Mouse (Mus musculus) layer of hippocampus, postnatal 14 days (tissue): ENCODE results near the gene Fam184a. TPM values are rescaled to one million over a fixed set of nuclear protein-coding genes. Genes with fewer than 3 reads are reported as not detected.
A peak's percentile ranks its signal among the peaks of the same experiment; 100 is the strongest.

ENCODE experiments used
- DNase-seq, 2 experiments: peaks; one replicate each; pipeline ENCODE4 v3.0.0; 2021 to 2022; ENCODE audit warnings: low spot score in 2 of 2, mixed read lengths in 1 of 2
- long read RNA-seq, 2 experiments: library from polyadenylated mRNA; stranded (forward); transcript quantifications; one replicate each; pipeline ENCODE4 v2.0.0; 2021
- total RNA-seq, 2 experiments: library from RNA; stranded (reverse); gene quantifications; 2 replicates each; pipeline ENCODE4 v1.2.3; 2021

Gene Fam184a
- 10 to 100 TPM; 20.7 to 22.4 TPM for total RNA-seq
- long read RNA-seq, experiment 1, full-length matches to known transcripts: 1 of 14 reads
- long read RNA-seq, experiment 1, partial matches to known transcripts: 1 of 14 reads
- long read RNA-seq, experiment 1, other reads (novel, unspliced or antisense): 12 of 14 reads
- long read RNA-seq, experiment 2, full-length matches to known transcripts: 1 of 12 reads
- long read RNA-seq, experiment 2, partial matches to known transcripts: 4 of 12 reads
- long read RNA-seq, experiment 2, other reads (novel, unspliced or antisense): 7 of 12 reads

DNA sequence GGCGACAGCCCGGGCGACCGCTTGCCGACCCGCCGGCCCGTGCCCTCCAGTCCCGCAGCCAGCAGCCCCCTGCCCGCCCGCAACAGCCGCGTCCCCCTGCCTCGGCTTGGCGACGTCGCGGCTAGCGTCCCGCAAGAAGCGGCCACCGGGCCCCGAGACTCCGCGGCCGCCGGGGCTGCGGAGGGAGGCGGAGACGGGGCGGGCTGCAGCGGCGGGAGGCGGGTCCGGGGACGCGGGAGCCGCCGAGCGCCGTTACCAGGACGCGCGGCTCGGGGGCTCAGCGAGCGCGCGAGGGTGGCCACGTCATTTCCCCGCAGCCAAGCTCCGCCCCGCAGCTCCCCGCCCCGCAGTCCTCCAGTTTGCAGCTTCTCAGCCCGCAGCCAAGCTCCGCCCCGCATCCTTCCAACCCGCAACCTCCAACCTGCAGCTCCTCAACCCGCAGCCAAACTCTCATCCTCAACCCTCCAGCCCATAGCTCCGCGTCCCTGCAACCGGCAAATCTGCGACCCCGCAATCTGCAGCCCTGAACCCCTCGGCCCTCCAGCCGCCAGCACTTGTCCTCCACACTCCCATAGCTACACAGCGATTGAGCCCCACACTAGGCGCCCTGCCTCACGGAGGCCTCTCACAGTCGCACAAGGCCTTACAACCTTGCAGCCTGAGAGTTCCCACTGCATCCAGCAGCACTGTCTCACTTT lies at the start of gene Fam184a:
Gene Fam184a (minus strand): TSS at position 169 of the 698 bp plus-strand sequence.
- DNase-seq: peak; percentile 82 to 86

DNA sequence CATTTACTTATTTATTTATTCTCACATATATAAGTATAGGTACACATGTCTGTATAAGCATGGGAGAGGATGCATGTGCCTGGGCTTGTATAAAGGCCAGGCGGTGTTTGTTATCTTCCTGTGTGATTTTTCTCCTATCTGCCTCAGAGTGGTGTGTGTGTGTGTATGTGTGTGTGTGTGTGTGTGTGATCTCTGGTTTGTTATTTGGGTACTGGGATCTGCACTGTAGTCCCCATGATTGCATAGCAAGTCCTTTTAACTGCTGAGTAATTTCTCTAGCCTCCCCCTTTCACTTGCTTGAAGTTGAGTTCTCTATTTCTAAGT lies 45.3 kb upstream of the Fam184a start:
- no peak for DNase-seq

DNA sequence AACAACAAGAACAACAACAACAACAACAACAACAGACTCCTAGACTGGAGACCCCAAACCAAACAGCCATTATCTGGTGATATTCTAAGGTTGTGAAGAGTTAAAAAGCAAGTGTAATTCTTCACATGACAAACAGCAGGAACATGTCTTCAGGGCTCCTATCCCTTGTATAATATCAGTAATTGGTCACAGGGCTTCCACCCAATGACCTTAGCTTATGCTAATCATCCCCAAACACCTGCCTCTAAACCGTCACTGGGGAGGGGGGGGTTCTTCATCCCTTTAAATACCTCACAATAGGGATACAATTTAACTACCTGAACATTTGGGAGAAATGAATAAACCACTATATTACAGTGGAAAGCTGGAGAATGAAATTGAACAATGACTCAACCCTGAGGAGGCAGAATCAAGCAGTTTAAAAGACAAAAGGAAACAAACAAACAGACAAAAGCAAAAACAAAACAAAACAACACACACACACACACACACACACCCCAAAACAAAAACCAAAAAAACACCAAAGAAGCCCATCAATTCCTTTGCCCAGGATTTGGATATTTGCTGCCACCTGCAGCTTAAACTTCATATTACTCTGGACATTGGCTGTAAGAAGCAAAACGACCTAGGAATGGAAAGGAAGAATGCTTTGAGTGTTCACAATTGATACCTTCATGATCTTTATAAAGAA lies 44.8 kb upstream of the Fam184a start:
- DNase-seq: peak; percentile 23 to 67

DNA sequence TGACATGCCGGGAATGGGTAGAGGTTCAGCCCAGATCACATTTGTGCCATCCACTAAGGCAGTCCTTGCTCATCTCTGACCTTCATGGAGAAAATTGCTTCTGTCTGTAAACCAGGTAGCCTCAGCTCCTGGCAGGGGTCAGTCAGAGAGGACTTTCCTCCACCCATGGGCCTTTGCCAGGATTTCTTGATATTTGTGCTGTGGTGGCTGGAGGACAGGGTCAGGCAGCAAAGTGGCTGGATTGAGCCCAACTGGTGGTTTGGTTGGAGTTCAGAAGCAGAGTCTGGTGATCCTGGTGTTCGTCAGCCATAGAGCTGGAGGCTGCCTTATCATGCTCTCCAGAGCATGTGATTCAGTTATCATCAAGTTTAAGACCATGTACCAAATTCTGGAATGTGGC lies 40.4 kb upstream of the Fam184a start:
- no peak for DNase-seq

DNA sequence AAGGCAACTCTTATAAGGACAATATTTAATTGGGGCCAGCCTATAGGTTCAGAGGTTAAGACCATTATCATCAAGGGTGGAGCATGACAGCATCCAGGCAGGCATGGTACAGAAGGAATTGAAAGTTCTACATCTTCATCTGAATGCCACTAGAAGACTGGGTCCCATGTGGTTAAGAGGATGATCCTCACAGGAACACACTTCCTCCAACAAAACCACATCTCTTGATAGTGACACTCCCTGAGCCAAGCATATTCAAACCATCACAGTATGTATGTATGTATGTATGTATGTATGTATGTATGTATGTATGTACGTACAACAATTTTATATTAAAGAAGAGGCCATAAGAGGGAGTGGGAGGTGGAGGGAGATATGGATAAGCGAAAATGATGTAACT lies 25.7 kb upstream of the Fam184a start:
- DNase-seq: no peak

DNA sequence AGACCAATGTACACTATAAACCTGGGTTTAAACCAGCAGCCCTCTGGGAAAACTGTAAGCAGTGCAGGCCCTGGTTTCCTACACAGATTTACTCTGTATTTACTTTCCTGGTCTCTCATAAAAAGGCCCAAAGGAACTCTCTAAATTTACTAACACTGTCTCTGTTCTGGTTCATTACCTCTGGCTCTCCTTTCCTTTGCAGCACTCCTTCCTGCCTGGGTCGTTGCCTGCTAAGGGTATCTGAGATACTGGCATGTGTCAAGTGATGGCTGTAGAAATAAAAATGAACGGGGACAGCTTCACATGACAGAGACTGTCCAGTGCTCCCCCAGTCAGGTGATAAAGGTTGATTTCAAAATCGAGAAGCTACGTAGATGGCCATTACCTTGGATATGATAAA lies 21.8 kb upstream of the Fam184a start:
- no peak for DNase-seq

DNA sequence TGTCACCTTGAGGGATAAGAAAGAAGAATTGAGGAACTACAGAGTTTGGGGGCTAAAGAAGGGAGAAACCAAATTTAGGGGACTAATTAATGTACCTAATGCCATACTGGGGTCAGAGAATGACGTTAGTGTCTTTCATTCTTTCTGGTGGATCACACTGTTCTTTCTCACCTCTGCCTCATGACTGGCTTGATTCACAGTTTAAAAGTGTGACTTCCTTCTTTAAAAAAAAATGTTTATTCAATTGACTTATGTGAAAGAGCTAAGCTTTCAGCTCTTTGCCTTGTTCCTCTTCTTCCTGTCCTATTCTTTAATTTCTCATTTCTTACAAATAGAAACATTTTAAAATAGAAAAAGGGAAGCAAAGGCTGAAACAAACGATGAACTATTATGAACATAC lies 20.6 kb upstream of the Fam184a start:
- no peak for DNase-seq

DNA sequence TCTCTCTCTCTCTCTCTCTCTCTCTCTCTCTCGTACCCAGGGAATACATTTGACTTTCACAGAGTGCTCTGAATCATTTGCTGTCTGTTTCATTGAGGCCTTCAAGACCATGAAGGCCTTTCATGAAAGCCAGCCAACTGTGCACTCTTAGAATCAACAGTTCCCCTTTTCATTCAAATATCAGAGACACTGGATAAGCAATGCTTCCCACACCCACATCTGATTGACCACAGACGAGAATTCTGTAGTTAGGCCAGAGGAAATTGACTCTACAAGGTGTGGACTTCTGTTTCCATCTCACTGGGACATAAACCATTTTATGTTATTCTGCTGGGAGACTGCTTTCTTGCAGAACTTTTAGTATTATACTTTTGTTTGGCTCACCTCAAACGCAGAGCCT lies 17.8 kb upstream of the Fam184a start:
- no peak for DNase-seq

DNA sequence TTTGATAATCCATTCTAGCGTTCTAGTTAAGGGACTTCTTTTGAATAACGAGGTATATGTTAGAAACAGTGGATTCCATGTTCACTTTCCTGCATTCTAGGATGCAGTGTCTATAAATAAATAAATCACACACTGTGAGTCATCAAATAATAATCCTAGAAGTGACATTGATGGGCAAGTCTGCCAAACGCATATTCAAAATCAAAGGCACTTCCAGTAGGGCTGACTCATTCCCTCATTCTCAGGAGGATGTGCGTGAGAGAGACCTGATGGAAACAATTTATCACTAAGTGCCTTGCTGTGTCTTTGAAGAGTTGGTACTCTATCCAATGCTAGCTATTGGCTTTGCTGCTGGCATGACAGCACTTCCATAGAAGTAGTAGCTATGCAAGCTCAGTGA lies 14.5 kb upstream of the Fam184a start:
- no peak for DNase-seq

DNA sequence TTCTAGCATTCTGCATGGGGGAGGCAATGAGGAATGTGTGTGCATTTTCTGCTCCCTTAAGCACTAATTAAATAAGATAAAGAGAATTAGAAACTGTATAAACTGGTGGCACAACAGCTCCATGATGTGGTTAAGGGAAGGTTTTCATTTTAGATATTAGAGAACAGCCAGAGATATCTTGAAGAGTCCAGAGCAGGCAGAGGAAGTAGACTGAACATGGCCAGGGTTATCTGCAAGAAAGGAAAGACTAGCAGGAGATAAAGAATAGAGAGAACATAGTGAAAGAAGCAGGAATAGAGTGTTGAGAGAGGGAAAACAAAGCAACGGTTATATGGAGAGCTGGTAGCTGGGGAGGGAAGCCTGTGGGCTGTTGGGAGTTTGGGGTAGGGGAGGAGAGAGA lies 1.8 kb upstream of the Fam184a start:
- no peak for DNase-seq

DNA sequence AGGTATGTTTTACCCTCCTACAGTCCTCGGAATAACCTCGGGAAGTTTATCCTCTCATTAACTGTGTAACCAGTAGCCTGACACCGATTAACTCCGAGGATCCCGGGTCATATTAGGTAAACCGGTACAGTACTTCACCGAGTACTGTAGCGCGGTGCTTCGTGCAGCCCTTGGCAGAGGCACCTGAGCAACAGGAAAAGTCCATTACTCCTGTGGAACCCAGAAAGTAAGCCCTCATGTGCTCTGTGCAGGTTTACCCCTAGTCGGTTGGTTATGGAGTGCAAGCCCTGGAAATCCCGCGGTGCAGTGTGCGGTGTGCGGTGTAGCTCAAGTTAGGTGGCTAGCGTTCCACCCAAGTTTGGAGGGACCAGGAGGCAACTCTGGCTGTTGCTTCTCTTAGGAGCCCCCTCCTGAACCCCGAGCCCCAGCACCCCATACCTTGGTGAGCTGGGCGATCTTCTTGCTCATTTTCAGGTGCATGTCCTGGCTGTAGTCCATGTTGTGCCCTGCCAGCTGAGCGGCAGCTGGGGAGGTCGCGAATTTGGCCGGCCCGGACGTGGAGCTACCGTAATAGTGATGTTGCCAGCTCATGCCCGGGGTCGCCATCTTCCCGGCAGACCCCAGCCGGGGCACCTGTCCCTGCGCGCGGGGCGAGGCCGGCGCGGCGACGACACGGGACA lies 508 bp downstream of the Fam184a start:
- DNase-seq: peak in 1 of 2 experiments; percentile 34

DNA sequence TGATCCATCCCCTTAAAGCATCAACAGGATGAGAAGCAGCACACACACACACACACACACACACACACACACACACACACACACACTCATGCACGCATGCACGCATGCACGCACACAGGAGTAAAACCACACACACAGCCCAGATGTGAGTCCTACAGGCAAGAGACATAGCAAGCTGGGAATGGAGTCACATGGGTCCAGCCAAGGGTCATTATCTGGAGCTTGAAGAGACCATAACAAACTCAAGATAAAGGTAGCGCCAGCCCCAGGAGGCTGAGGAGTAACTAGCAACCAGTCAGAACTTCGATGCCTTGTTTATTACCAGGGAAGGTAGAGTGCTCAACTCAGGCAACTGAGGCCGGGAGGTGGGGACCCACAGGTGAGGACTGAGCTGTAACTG lies 4.9 kb downstream of the Fam184a start:
- no peak for DNase-seq

DNA sequence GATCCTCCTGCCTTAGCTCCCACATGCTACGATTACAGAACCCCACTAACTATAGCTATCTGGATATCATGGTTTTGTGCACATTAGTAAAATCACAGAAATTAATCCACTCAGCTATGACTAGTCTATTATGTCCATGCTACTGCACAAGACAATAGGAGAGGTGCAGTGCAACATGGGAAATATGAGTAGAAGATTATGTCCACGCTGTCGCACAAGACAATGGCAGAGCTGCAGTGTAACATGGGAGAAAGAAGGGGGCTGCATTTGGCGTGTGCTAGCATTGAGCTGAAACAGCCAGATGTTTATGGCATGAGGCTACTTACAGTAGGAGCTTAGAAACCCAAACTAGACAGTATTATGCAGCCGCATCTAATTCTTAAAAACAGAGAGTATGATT lies 8.0 kb downstream of the Fam184a start:
- DNase-seq: no peak

DNA sequence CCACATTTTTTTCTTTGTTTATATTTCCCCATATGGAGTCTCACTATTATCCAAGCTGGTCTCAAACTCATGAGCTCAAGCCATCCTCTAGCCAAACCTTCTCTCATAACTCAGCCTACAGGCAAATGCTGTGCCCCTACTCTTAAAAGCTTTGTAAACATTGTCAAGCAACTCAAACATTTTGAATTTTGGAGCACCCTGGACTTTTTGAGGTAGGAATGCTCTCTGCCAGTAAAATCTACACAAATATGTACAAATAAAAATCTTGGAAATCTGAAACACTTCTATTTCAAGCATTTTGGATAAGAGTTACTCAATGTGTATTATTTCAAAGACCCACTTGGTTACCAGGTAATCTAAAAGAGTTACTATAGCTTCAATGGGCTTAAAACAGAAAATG lies 10.9 kb downstream of the Fam184a start:
- no peak for DNase-seq

DNA sequence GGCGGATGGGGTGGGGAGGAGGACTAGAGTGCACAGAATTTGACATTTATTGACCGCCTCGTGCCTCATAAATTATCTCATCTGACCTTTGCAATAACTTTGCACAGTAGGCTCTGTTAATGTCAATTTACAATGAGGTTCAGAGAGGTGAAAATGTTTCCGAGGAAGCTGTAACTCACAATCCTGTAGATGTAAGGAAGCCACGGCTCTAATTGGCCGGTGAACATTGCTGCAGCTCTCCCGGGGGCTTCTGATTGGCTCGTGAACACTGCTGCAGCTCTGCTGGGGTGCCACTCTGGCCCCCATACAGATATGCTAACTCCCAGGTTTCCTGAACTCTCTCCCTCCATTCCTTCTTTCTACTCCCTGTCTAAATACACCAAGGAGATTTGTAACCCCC lies 12.1 kb downstream of the Fam184a start:
- peak in 1 of 2 experiments; percentile 30 for DNase-seq

DNA sequence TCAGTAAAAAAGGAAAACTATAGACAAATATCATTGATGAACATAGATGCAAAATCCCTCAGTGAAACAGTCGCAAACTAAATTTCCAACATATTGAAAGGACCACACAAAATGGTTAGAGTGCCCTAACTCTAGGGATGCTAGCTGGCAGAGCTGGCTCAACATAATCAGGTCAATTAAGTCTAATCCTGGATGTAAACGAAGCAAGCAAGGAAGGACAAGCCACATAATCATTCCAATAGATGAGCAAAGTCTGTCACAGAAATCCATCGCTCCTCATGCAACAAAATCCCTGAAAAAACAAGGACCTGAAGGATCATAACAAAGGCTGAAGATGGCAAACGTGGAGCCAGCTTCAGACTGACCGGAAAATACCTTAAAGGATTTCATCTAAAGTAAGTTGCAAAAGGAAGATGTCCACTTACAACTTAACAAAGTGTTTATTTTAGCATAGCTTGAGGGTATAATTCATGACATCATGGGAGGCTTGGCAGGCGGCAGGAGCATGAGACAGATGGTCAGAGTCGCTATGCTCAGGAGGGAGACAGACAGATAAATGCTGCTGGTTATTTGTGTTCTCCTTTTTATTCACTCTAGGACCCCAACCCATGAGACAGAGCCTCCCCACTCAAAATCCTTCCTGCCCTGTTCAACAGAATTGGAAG lies 15.6 kb downstream of the Fam184a start:
- peak in 1 of 2 experiments; percentile 35 for DNase-seq

DNA sequence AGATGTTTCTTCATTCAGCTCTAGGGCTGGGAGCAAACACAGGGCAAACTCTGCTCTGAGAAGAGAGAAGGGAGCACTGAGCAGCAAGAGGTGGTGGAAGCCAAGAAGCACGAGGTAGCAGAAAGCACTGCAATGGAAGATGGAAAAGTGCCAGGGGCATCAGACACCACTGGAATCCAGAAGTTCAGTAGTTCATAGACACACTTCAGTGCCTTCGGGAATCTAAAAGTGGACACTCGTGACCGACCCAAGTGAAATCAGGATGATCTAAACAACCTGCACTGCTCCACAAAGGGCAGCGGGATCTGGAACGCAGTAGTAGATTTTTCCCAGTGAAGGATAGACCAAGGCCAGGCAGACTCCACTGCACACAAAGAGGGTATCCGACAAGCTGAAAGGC lies 18.6 kb downstream of the Fam184a start:
- DNase-seq: peak in 1 of 2 experiments; percentile 34

DNA sequence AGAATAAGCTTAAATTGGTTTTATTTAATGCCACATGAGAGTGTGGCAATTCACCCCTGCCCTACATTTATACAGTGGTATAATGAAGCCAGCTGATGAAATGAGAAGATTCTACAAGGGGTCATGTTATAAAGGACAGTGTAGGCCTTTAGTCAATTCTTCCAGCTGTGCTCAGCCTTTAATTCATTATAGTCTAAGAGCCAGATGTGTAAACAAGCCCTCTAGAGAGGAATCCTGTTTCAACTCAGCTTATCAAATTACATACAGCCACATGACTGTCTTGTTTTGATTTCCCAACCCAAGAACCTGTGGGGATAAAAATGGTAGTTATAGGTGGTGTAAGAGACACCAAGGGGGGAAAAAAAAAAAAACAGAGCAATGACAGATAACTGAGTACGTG lies 22.0 kb downstream of the Fam184a start:
- DNase-seq: no peak

DNA sequence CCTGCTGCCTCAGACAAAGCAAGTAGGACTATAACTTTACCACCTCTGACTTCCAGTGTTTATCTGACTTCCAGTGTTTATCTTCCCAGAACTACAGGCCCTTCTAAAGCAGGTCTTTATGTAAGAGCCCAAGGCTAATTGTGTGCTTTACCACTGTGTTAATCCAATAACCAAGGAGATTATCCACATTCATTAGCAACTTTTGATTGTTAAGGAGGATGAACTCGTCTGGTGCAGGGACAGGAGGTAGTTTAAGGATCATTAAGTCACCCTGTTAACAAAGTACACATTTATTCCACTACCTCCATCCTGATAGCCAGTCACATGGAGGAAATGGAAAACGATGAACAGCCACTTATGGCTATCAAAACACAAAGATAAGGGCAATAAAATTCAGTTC lies 25.6 kb downstream of the Fam184a start:
- no peak for DNase-seq

DNA sequence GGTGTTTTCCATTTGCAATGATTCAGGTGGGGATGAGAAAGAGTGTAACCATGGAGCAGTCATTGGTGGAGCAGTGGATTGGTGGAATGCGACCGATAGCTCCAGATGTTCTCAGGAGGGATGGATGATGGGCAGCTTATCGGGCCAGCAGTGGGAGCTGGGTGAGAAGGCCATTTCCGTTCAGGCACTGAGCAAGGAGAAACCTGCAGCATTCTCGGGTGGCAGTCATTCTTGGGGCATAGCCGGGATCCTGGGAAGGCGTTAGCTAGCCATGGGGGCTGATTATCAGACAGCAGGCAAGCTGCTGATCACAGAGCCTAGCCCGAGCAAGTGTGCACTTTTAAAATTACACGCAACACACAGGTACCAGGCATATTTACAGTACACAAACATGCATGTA lies 46.4 kb downstream of the Fam184a start:
- no peak for DNase-seq

DNA sequence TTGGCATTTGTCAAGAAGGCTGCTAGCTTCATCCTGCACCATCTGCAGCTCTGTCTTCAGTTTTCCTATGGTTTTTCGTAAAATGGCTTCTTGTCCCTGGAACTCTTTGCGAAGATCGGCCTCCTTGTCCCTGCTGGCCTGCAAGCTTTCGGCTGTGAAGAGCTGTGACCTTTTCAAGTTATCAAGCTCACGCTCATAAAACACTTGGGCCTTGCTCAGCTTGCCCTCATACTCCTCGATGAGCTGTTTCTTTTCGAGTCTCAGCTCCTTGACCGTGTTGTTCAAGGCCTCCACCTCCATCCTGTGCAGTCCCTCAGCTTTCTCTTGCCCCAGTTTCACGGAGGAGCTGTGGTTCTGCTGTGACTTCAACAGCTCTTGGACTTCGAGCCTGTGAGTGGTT lies 52.4 kb downstream of the Fam184a start:
- DNase-seq: no peak
